ENCODE assay signal across 14 mouse cellular contexts in genomic region chr10:91881521-91882228, GRCm38 (mm10).
DNase-seq lines count a peak whose midpoint lies in the region; ATAC-seq and TF ChIP-seq lines count a peak whose summit lies in the region.
"Had no signal": no experiment of that assay in that cellular context is flagged by ENCODE, and none has a peak within 500 bp of the region (broad histone marks: within the 10 kb centered on the region; RNA-seq: fewer than 3 reads in every experiment).

No protein-coding gene starts in this region.

- H3K4me1 ChIP-seq in forebrain, embryonic 11.5 days (replicated peaks; ENCODE audit: control insufficient read depth, insufficient read depth, low read length): peaks cover 6% of the 10 kb centered on the region; the same call in 1 of the 2 replicates
- no peaks in the 10 kb centered on the region for H3K4me1 ChIP-seq in hindbrain, postnatal 0 days (ENCODE audit: insufficient read depth, low read length)
- H3K4me1 ChIP-seq in midbrain, embryonic 10.5 days: peaks cover 26% of the 10 kb centered on the region
- no peaks in the 10 kb centered on the region for H3K4me1 ChIP-seq in stomach, postnatal 0 days (replicated peaks; ENCODE audit: control insufficient read depth, insufficient read depth)
- H3K4me1 ChIP-seq: limb, embryonic 15.5 days; neural tube, embryonic 12.5 days had no signal

- DNase-seq in brain, adult 2 months (ENCODE audit: low read depth, low spot score): peak; percentile 23
- DNase-seq in forebrain, embryonic 11.5 days (ENCODE audit: low spot score): peak; percentile 57
- DNase-seq in hindbrain, postnatal 0 days (ENCODE audit: low spot score): peak; percentile 49
- DNase-seq in midbrain, embryonic 10.5 days (ENCODE audit: low spot score): peak; percentile 22
- no peak for DNase-seq in cerebellum, postnatal 36 days
- DNase-seq in stomach, postnatal 0 days (ENCODE audit: low spot score): no peak
- DNase-seq in ovary, postnatal 36 days (ENCODE audit: low spot score): no peak
- DNase-seq in frontal cortex, postnatal 25 days (ENCODE audit: low spot score in 2 of 2): no peak
- DNase-seq: gastrocnemius, postnatal 10 days; lung, postnatal 14 days; spleen, adult 18-20 months had no signal

- H3K36me3 ChIP-seq in forebrain, embryonic 11.5 days (ENCODE audit: control insufficient read depth, insufficient read depth, low read length): no peaks in the 10 kb centered on the region
- no peaks in the 10 kb centered on the region for H3K36me3 ChIP-seq in hindbrain, postnatal 0 days (ENCODE audit: insufficient read depth, low read length)
- H3K36me3 ChIP-seq in midbrain, embryonic 10.5 days: no peaks in the 10 kb centered on the region
- H3K36me3 ChIP-seq in stomach, postnatal 0 days (ENCODE audit: control insufficient read depth, insufficient read depth, low read length): no peaks in the 10 kb centered on the region
- H3K36me3 ChIP-seq: limb, embryonic 15.5 days; neural tube, embryonic 12.5 days had no signal

- peak overlapping the region; percentile 16 for H3K9ac ChIP-seq in forebrain, embryonic 11.5 days (ENCODE audit: low read length)
- H3K9ac ChIP-seq in hindbrain, postnatal 0 days (replicated peaks; ENCODE audit: low read length): no peak overlapping the region
- H3K9ac ChIP-seq in stomach, postnatal 0 days (ENCODE audit: low read length): no peak overlapping the region
- H3K9ac ChIP-seq: limb, embryonic 15.5 days; neural tube, embryonic 12.5 days had no signal

- H3K9me3 ChIP-seq in forebrain, embryonic 11.5 days (ENCODE audit: control insufficient read depth, low read length): no peaks in the 10 kb centered on the region
- no peaks in the 10 kb centered on the region for H3K9me3 ChIP-seq in hindbrain, postnatal 0 days (ENCODE audit: low read length)
- no peaks in the 10 kb centered on the region for H3K9me3 ChIP-seq in midbrain, embryonic 10.5 days (replicated peaks)
- H3K9me3 ChIP-seq in stomach, postnatal 0 days (ENCODE audit: control insufficient read depth, low read length): no peaks in the 10 kb centered on the region
- H3K9me3 ChIP-seq: limb, embryonic 15.5 days; neural tube, embryonic 12.5 days had no signal

- ATAC-seq in forebrain, embryonic 11.5 days (replicated peaks; ENCODE audit: low FRiP score): peak; percentile 81
- no peak for ATAC-seq in hindbrain, postnatal 0 days
- no peak for ATAC-seq in stomach, postnatal 0 days (ENCODE audit: low FRiP score, low TSS enrichment)

- no peak for TF ChIP-seq CTCF in hindbrain, postnatal 0 days (IDR thresholded peaks at IDR 0.05; ENCODE audit: low read depth)
- TF ChIP-seq CTCF in stomach, postnatal 0 days (IDR thresholded peaks at IDR 0.05; ENCODE audit: low read depth): no peak

- no peaks in the 10 kb centered on the region for H3K27me3 ChIP-seq in forebrain, embryonic 11.5 days (ENCODE audit: control insufficient read depth, insufficient read depth, low read length)
- H3K27me3 ChIP-seq in hindbrain, postnatal 0 days (ENCODE audit: insufficient read depth, low read length): no peaks in the 10 kb centered on the region
- no peaks in the 10 kb centered on the region for H3K27me3 ChIP-seq in midbrain, embryonic 10.5 days (ENCODE audit: low read depth, poor library complexity, severe bottlenecking)
- H3K27me3 ChIP-seq in stomach, postnatal 0 days (ENCODE audit: control insufficient read depth, insufficient read depth, low read length): no peaks in the 10 kb centered on the region
- H3K27me3 ChIP-seq: CH12.LX; limb, embryonic 15.5 days; neural tube, embryonic 12.5 days had no signal

- H3K27ac ChIP-seq in forebrain, embryonic 11.5 days (ENCODE audit: low read depth, low read length): peak overlapping the region; percentile 47; the same call in 1 of the 2 replicates
- no peak overlapping the region for H3K27ac ChIP-seq in hindbrain, postnatal 0 days
- H3K27ac ChIP-seq in midbrain, embryonic 10.5 days (replicated peaks): peak overlapping the region; percentile 69
- H3K27ac ChIP-seq in stomach, postnatal 0 days (replicated peaks): no peak overlapping the region
- H3K27ac ChIP-seq: limb, embryonic 15.5 days; neural tube, embryonic 12.5 days had no signal

- H3K4me3 ChIP-seq in forebrain, embryonic 11.5 days (ENCODE audit: low read depth, low read length): no peak overlapping the region
- no peak overlapping the region for H3K4me3 ChIP-seq in hindbrain, postnatal 0 days (ENCODE audit: low read length)
- no peak overlapping the region for H3K4me3 ChIP-seq in midbrain, embryonic 10.5 days
- H3K4me3 ChIP-seq in stomach, postnatal 0 days (ENCODE audit: low read depth, low read length): no peak overlapping the region
- H3K4me3 ChIP-seq: limb, embryonic 15.5 days; neural tube, embryonic 12.5 days had no signal

- WGBS in forebrain, embryonic 11.5 days: 12% methylated on average over 9 of the region's 9 CpGs
- WGBS in hindbrain, postnatal 0 days: 19% methylated on average over 9 of the region's 9 CpGs
- 27% methylated on average over 9 of the region's 9 CpGs for WGBS in midbrain, embryonic 10.5 days
- WGBS in stomach, postnatal 0 days: 61% methylated on average over 9 of the region's 9 CpGs

- no peak overlapping the region for H3K4me2 ChIP-seq in forebrain, embryonic 11.5 days (ENCODE audit: low read depth, low read length, severe bottlenecking)
- no peak overlapping the region for H3K4me2 ChIP-seq in hindbrain, postnatal 0 days (ENCODE audit: low read depth, low read length)
- H3K4me2 ChIP-seq in stomach, postnatal 0 days (replicated peaks; ENCODE audit: low read depth): no peak overlapping the region
- H3K4me2 ChIP-seq: limb, embryonic 15.5 days; neural tube, embryonic 12.5 days had no signal

- no peak for TF ChIP-seq EP300 in stomach, postnatal 0 days (optimal IDR thresholded peaks at IDR 0.05)

Comparison
In these comparisons a context has a peak if more than half of its experiments do, and no peak if none do; other contexts are left out.
1. DNase-seq: peak in brain, adult 2 months (single experiment), forebrain, embryonic 11.5 days (single experiment), hindbrain, postnatal 0 days (single experiment) and midbrain, embryonic 10.5 days (single experiment); none in cerebellum, postnatal 36 days (0 of 2), stomach, postnatal 0 days (single experiment), ovary, postnatal 36 days (single experiment) and frontal cortex, postnatal 25 days (0 of 2).
2. H3K27ac ChIP-seq: peak in forebrain, embryonic 11.5 days (single experiment) and midbrain, embryonic 10.5 days (single experiment); none in hindbrain, postnatal 0 days (single experiment) and stomach, postnatal 0 days (single experiment).